Mouse (Mus musculus) small intestine, adult 10 weeks (tissue): ENCODE data around the gene Dimt1. TPM values are rescaled to one million over a fixed set of nuclear protein-coding genes. Genes with fewer than 3 reads are reported as not detected.

ENCODE experiments used
- polyA plus RNA-seq: library from polyadenylated mRNA; stranded (reverse); fragments of 350-450 nt; fragmentation: Illumina TruSeq; extraction: RNeasy Lipid Tissue Mini Kit (QIAGEN cat#74804); gene quantifications from one replicate; pipeline ENCODE4 v1.2.3, GENCODE M21; 2014; ENCODE audit warnings: low replicate concordance

Dimt1 gene
- 10.9 TPM for polyA plus RNA-seq

DNA sequence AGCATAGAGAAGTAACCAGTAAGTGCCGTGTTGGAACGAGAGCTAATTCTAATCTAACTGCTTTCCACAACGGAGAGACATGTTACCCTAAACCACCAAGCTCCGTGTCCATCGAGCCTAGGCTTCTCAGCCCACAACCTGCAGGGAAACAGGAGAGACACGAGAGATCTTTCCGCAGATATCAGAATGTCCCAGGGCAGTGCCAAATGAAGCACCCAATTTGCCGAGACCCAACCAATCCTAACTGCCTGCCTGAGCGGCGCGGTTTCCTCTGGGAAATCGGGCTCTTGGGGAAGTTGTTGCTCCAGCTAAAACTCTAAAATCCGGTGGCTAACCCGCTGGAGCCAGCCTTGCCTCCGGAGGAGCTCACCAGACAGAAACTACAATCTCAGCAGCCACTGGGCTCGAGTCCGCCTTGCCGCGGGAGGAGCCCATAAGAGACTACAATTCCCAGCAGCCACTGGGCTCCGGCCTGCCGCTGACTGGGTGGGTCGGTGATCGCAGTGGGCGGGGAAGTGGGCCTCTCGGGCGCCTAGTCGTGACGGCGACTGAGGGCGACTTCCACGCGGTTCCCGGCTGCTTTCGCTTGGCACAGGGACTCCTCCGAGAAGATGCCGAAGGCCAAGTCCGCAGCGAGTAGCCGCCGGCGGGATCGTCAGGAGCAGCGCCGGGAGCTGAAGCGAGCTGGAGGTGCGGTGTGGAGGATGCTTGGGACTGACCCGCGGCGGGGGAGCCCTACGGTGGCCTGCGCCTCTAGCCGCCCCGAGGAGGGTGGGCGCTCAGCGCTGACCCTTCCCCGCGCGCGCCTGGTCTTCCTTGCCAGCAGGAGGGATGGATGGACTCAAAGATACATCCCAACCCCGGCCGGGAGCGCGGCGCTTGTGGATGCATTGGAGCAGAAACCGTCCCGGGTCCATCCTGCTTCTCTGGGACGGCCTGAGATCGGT is at the start of gene Dimt1:
Gene Dimt1 (plus strand): TSS at position 534 of the 947 bp plus-strand sequence.

GRCm38 (mm10) chr13:106936256-106937137 is 10.4 kb upstream of the Dimt1 start, which contains the start of gene Ipo11:
Ipo11 (minus strand) TSS chr13:106936958.

Other genes starting within 250 kb of the Dimt1 start
- gene Ipo11, start 10.2 kb upstream of the Dimt1 start, polyA plus RNA-seq = 25.9 TPM
- 86.5 TPM for gene Kif2a, start 75.0 kb downstream of the Dimt1 start, polyA plus RNA-seq